In genomic region chr9:56092102-56092501, GRCm38 (mm10) we compare ENCODE assay signal across 11 mouse cellular contexts. TPM values are rescaled to one million over a fixed set of nuclear protein-coding genes. Genes with fewer than 3 reads are reported as not detected.
DNase-seq lines count a peak whose midpoint lies in the region; ATAC-seq and TF ChIP-seq lines count a peak whose summit lies in the region.
"Had no signal": no experiment of that assay in that cellular context is flagged by ENCODE, and none has a peak within 500 bp of the region (broad histone marks: within the 10 kb centered on the region; RNA-seq: fewer than 3 reads in every experiment).

No protein-coding gene starts in this region.

- TF ChIP-seq CTCF in intestine, postnatal 0 days (IDR thresholded peaks at IDR 0.05; ENCODE audit: low read depth), result peak; percentile 40; the same call in 1 of the 2 replicates

- no peak overlapping the region for H3K27ac ChIP-seq in intestine, postnatal 0 days (ENCODE audit: low read depth, low read length)
- H3K27ac ChIP-seq in intestine, embryonic 16.5 days (ENCODE audit: low read length), result no peak overlapping the region
- H3K27ac ChIP-seq: kidney, embryonic 15.5 days; midbrain, embryonic 15.5 days had no signal

- H3K9ac ChIP-seq in intestine, postnatal 0 days (ENCODE audit: low read depth, low read length), result no peak overlapping the region
- H3K9ac ChIP-seq in intestine, embryonic 16.5 days (ENCODE audit: low read depth, low read length), result no peak overlapping the region
- H3K9ac ChIP-seq: kidney, embryonic 15.5 days; midbrain, embryonic 15.5 days had no signal

- no peaks in the 10 kb centered on the region for H3K79me2 ChIP-seq in myocyte (ENCODE audit: control insufficient read depth, insufficient read depth)

- H3K9me3 ChIP-seq in intestine, postnatal 0 days (ENCODE audit: control insufficient read depth), result no peaks in the 10 kb centered on the region
- no peaks in the 10 kb centered on the region for H3K9me3 ChIP-seq in intestine, embryonic 16.5 days (ENCODE audit: control insufficient read depth, low read length)
- H3K9me3 ChIP-seq: kidney, embryonic 15.5 days; midbrain, embryonic 15.5 days had no signal

- ATAC-seq in intestine, postnatal 0 days, result no peak
- ATAC-seq in intestine, embryonic 16.5 days, result no peak
- ATAC-seq in frontal cortex, adult (ENCODE audit: low TSS enrichment), result no peak
- ATAC-seq: midbrain, embryonic 15.5 days had no signal

- DNase-seq in A20 (ENCODE audit: low read depth, low spot score) (peak; percentile 29), NIH3T3 (ENCODE audit: low read depth) (peak; percentile 46)
- no peak for DNase-seq in cerebellum, adult 9-10 months
- DNase-seq in ovary, postnatal 36 days (ENCODE audit: low spot score), result no peak
- DNase-seq: heart, postnatal 10 days had no signal

- no peaks in the 10 kb centered on the region for H3K36me3 ChIP-seq in intestine, postnatal 0 days (ENCODE audit: control insufficient read depth, insufficient read depth)
- no peaks in the 10 kb centered on the region for H3K36me3 ChIP-seq in intestine, embryonic 16.5 days (ENCODE audit: control insufficient read depth, insufficient read depth, low read length)
- H3K36me3 ChIP-seq in myocyte (ENCODE audit: control insufficient read depth, insufficient read depth), result no peaks in the 10 kb centered on the region
- H3K36me3 ChIP-seq: kidney, embryonic 15.5 days; midbrain, embryonic 15.5 days had no signal

- H3K4me1 ChIP-seq in intestine, postnatal 0 days (replicated peaks; ENCODE audit: control insufficient read depth, insufficient read depth, low read length), result no peaks in the 10 kb centered on the region
- H3K4me1 ChIP-seq in intestine, embryonic 16.5 days (ENCODE audit: control insufficient read depth, insufficient read depth, low read length), result peaks cover 11% of the 10 kb centered on the region

- H3K27me3 ChIP-seq in intestine, postnatal 0 days (replicated peaks; ENCODE audit: control insufficient read depth, insufficient read depth, low read length), result no peaks in the 10 kb centered on the region
- H3K27me3 ChIP-seq in intestine, embryonic 16.5 days (replicated peaks; ENCODE audit: control insufficient read depth, insufficient read depth, low read length), result no peaks in the 10 kb centered on the region
- no peaks in the 10 kb centered on the region for H3K27me3 ChIP-seq in myocyte (ENCODE audit: control insufficient read depth, insufficient read depth, insufficient read length)
- H3K27me3 ChIP-seq: kidney, embryonic 15.5 days; midbrain, embryonic 15.5 days had no signal

- H3K4me3 ChIP-seq in intestine, postnatal 0 days (ENCODE audit: low read depth, low read length), result no peak overlapping the region
- no peak overlapping the region for H3K4me3 ChIP-seq in intestine, embryonic 16.5 days (ENCODE audit: low read length)
- H3K4me3 ChIP-seq in myocyte, result no peak overlapping the region
- H3K4me3 ChIP-seq: kidney, embryonic 15.5 days; midbrain, embryonic 15.5 days had no signal

- WGBS in intestine, postnatal 0 days, result 49% methylated on average over 2 of the region's 2 CpGs
- WGBS in intestine, embryonic 16.5 days, result 53% methylated on average over 2 of the region's 2 CpGs

- H3ac ChIP-seq in myocyte (ENCODE audit: control insufficient read depth, insufficient read length), result no peak overlapping the region

- H3K4me2 ChIP-seq in intestine, postnatal 0 days (replicated peaks; ENCODE audit: low read depth), result no peak overlapping the region
- H3K4me2 ChIP-seq in intestine, embryonic 16.5 days (ENCODE audit: low read depth, low read length), result no peak overlapping the region
- peak overlapping the region; percentile 34 for H3K4me2 ChIP-seq in myocyte (ENCODE audit: low read depth)
- H3K4me2 ChIP-seq: kidney, embryonic 15.5 days; midbrain, embryonic 15.5 days had no signal

- TF ChIP-seq POLR2A in myocyte (IDR thresholded peaks at IDR 0.05; ENCODE audit: insufficient read length, low read depth), result no peak

TF ChIP-seq in myocyte, 11 proteins besides CTCF, POLR2A, EP300 and RAD21:
- no peak for TF ChIP-seq REST (IDR thresholded peaks at IDR 0.05; ENCODE audit: insufficient read depth, insufficient read length)
TF ChIP-seq in myocyte: peak in this region for 0.

RNA-seq across cellular contexts. Expression of gene Pstpip1, which starts 2.3 kb away (rescaled TPM):
- polyA plus RNA-seq in intestine, postnatal 0 days (2015; fragmentation: Nextera tagmentation; extraction: Ambion mirVana), result 0.69 and 0.80 TPM in 2 replicates
- 1.6 and 2.3 TPM in 2 replicates for polyA plus RNA-seq in intestine, embryonic 16.5 days (2015; fragmentation: Nextera tagmentation; extraction: Ambion mirVana)
- 18.9 TPM for polyA plus RNA-seq in myocyte (2012; fragmentation: generic; extraction: Trizol)

RNA-seq across cellular contexts. Expression of gene Rcn2, which starts 50.5 kb away (rescaled TPM):
- 81.3 and 81.7 TPM in 2 replicates for polyA plus RNA-seq in intestine, postnatal 0 days (2015; fragmentation: Nextera tagmentation; extraction: Ambion mirVana)
- polyA plus RNA-seq in intestine, embryonic 16.5 days (2015; fragmentation: Nextera tagmentation; extraction: Ambion mirVana), result 128 and 136 TPM in 2 replicates
- 36.8 TPM for polyA plus RNA-seq in myocyte (2012; fragmentation: generic; extraction: Trizol)

Comparison
In these comparisons a context has a peak if more than half of its experiments do, and no peak if none do; other contexts are left out.
1. DNase-seq: peak in A20 (single experiment) and NIH3T3 (single experiment); none in cerebellum, adult 9-10 months (single experiment) and ovary, postnatal 36 days (single experiment).